Mouse (Mus musculus): ENCODE data around the gene 6030458C11Rik.

6030458C11Rik gene

DNA sequence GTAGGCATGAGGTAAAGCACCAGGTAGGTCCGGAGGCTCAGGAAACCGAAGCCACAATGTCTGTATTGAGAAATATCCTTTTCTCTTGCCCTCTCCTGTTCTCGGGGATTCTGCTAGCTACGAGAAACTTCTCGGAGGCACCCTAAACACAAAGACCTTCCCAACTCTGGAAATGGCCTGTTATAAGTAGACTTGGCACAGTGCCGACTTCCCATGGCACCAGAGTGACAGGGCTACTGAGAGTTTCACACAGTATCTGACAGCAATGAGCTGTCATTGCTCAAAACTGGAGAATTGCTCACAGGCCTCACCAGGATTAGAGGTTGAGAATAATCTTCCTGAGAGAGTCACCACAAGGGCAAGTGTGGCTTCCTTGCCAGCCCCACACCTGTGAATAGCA, 63.7 kb downstream of the 6030458C11Rik start:
- no peak for DNase-seq (ENCODE audit: low spot score in 2 of 2)

DNA sequence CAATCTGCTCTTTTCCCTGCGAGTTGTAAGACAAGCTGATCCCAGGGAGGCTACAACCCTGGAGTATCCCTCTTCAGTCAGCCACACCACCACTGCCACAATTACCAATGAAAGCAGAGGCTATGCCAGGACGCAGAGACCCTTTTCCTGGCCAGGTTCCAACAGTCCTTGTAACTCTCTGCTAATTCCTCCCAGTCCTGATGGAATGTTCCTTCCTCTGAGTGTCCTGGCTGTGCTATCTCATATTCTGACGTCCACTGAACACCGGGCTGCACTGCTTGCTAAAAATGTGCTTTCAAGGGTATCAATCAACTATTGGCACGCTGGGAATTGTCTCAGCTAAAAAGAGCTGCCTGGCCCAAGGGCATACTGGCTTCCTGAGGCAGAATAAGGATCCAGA, 66.0 kb downstream of the 6030458C11Rik start:
- no peak for DNase-seq (ENCODE audit: low spot score in 2 of 2)
